Mouse (Mus musculus) frontal cortex, adult 2 months (tissue): Measurements from ENCODE around the gene Rbm28. TPM values are rescaled to one million over a fixed set of nuclear protein-coding genes. Genes with fewer than 3 reads are reported as not detected.

ENCODE experiments used
- DNase-seq, 2 experiments: peaks; one replicate each; pipeline ENCODE4 v3.0.0; 2022; ENCODE audit warnings: low spot score in 1 of 2; ENCODE audit errors: extremely low spot score in 1 of 2
- polyA plus RNA-seq: library from polyadenylated mRNA; depleted of rRNA; stranded (reverse); fragments of >200 nt; gene quantifications from 2 replicates; pipeline ENCODE4 v1.2.3, GENCODE M21; 2012

Gene Rbm28
- polyA plus RNA-seq, 1 experiment, result 57.3 TPM

DNA sequence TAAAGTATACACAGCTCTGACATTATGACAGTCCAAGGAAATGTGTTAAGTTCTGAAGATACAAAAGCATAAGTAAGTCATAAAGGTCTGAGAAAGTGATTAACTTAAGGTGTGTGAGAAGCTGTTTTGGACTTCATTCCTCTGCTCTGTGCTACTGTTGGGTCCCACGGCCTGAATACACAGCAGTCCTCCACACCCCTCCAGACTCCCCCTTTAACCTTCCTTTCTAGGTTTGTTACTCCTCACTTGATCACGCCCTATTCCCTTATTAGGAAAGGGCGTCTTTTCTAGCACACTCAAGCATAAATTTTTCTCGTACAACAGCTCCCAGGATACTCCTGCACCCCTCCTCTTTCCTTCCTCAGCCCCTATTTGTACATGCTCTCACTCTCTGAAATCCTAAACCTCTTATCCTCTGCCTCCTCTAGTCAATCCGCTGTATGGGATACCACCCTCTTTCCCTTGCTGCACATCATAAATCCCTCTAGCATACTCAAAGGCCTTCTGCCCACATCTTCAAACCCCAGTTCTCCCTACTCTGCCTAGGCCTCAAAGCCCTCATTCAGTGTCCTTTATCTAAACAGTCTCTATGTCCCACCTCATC lies 17.3 kb downstream of the Rbm28 start:
- no peak for DNase-seq

DNA sequence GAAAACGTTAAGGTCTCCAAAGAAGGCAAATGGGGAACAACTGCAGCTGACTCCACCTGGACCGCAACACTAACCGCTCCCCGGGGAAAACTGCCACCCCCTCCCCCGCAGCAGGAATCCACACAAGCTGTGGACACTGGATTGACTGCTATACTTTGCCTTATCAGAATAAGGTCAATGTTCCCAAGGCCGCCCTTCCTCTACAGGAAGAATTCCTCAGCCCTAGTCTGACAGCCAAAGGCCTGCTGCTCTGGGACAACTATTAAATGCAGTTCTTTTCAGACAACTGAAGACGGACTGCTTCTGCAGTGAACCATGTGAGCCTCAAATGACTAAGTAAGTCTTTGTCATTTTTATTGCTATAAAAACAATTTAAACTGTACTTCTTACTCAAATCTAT lies 18.2 kb downstream of the Rbm28 start:
- DNase-seq, result no peak

DNA sequence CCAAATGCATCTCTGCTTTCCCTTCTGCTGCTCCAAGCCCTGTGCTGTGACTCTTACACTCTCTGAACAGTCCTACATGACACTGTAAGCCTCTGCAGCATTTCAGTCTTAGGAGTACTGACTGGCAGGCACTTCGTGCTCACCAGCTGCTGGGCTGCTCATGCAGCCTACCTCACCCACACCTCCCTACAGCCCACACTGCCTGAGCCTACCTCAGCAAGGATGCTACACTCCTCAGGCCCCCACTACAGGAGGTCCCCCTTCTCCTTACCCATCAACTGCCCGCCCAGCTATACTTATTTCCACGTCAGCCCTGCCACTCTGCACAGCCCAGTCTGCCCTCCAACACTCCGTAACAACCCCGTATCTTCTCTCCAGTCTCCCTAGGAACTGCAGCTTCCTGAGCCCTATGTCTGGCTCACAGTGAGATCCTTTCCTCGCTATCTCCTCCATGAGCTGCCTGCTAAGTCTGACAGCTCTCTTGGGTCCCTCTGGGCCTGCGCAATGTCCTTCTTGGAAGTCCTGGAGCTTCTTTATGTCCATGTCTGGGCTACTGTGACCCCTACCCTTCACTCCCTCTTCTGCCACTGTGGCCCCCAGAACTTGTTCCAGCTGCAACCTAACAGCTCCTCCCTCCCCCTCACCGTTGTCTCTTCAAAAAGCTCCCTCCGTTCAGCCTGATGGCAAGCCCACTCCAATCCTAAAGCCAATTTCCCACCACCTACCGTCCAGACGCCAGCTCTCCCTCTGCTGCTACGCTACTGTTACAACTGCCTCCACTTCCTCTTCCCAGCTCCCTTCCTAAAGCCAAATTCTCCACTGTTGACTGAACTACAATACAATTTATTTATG lies 19.1 kb downstream of the Rbm28 start:
- peak in 1 of 2 experiments; percentile 46 for DNase-seq

DNA sequence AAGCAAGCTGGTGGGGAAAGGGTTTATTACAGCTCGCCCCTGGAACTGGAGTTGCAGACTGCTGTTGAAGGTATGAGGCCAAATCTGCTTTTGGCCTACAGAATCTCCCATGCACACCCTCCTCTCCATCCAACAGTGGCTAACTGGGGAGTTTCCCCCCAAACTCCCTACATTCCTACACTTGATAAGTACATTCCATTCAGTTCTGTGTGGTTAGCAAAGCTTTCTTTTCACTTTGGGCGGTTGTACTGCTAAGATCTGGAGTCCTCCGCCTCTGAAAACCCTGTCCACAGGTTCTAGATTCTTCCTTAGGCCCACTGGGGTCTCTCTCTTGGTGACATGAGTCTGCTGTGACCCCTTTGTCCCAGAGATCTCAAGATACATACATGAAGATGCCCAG lies 19.8 kb downstream of the Rbm28 start:
- DNase-seq, result no peak

DNA sequence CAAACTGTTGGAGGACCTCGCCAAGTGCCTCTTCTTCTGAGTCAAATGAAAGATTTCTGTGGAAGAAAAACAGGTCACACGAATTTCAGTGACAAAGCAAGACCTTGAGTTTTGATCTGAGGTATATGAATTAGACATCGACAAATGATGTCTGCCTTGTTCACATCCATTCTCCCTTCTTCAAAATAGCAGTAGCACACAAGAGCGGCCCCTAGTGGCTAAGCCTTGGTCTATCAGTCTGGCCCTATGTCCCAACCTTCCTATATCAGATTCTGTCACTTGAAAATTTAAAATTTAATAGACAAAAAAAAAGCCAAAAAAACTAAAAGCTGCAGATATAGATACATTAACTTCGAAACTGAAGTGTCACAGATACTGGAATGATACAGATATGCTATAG lies 21.2 kb downstream of the Rbm28 start:
- peak in 1 of 2 experiments; percentile 82 for DNase-seq

DNA sequence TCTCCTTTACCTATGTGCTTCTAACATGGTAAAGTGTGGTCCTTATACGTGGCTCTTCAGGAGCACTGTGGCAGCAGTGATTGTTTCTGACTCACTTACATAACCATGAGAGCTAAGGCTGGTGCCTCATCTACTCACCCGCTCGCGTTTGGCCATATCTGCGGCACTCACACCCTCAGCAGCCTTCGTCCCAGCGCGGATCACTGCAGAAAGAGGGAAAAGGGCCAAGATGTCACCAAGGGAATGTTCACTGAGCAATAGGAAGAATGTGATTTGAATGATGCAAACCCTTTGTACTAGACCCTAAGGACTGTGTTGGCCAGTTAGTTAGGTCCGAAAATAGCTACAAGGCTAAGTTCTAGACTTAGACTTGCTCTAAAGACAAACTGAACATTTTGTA lies 27.4 kb downstream of the Rbm28 start:
- no peak for DNase-seq

DNA sequence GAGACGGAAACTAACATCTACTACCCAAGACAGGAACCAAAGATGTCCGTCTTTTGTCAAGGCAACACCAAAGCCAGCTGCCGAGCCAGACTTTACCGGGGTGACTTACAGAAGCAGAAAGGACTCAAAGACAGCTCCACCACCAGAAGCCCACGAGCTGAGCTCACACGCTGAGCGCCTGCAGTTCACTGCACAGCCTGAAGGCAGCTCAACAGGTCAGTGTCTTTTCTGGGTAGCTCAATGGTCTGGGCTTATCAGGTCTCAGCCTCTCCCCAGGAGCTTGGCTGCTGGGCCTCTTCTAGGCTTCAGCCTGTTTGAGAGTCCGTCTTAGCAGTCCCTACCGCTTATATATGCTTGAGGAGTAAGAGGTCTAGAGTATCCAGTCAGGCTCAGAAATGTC lies 31.7 kb downstream of the Rbm28 start:
- DNase-seq, result no peak

DNA sequence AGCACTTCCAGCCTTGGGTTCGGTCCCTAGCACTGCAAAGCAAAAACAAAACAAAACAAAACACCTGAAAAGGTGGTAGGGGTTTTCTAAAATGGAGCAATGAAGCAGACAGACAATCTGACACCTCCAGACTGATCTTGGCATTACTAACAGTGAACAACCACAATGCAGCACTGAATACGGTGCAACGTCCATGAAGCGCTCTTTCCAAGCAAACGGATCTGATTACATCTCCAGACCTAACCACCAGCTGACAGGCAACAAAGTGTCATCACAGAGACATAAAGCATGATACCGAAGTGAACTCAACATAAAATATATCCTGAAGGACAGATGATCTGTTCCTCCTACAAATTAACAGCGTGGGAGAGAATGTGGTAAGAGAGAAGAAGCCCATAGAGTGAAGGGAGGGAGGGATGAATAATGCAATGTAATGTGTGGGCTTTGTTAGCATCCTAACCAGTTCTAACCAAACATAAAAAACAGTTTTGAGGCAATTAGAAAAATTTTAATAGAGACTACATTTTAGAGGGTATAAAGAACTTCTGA lies 37.9 kb downstream of the Rbm28 start:
- DNase-seq, result no peak

DNA sequence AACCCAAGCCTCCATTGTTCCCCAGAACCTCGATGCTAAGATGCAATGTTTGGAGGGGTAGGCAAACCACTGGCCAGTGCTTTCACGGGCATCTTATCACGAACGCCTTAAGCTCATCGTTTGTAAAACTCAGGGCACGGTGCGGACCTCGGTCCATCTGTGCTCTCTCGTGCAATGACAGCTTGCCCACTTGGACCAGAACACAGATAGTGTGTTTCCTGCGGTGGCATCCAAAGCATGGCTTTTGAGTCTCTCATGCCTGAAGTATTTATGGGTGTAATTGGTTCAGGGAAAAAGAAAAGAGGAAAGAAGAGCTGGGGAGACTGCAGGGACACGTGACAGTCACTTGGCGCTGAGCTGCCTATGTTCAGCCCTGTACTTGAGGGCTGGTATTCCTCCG lies 44.8 kb downstream of the Rbm28 start:
- no peak for DNase-seq

DNA sequence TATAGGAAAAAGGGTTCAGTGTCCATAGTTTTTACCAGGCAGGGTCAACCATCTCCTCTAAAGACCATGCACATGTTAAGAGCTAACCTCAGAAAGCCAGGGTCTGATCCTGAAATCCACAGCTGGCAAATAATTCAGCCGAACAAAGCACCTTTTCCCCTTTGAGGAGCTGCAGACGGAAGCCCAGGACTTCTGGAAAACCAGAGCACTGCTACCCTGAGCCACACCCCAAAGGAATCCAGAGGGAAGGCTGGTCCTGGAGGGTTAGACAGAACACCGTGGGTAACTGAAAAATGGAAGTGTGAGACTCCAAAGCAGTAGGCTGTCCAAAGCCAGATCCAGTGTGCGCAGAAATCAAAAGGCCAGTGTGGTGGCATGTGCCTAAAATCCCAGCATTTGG lies 45.8 kb downstream of the Rbm28 start:
- no peak for DNase-seq

DNA sequence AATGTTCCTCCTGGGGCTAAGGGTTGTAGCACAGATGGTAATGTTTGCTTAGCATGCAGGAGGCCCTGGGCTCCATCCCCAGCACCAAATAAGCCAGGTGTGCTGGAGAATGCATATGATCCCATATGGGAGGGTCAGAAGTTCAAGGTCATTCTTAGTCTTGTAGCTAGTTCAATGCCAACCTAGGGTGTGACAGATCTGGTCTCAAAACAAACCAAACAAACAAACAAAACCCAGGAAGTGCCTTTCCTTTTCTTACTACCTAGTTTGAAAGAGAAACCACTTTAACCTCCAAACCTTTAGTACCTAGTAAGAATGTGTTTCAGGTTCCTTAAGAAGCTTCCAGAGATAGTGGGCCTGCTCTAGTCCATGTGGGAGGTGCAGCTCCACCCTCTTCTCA lies 46.6 kb downstream of the Rbm28 start:
- DNase-seq, result no peak

DNA sequence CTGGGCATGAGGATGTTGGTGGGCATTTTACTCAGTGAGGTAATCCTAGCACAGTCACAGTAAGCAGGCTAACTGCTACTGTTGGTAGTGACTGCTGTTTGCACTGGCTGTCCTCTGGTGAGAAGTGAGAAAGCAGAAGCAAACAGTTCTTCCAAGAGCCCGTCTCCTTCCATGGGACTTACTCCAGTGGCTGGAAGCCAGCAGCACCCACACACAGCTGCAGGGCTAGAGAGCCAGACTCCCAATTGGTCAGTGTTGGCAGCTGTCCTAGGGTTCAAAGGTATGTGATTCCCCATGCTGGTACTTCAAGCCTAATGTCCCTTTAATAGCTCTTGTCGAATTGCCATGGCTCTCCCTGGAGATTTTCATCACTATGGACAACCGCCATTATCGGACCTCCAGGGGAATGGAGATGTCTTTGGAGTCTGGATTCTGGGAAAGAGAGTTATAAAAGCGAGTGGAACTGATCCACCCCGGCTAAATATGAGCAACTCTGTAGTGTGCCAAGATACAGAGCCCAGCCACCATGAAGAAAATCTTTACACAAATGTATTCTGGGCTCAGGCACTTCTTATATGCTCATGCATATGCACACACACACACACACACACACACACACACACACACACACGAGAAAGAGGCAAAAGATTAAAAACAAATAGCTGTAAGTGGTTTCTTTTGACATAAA lies 47.2 kb downstream of the Rbm28 start:
- peak; percentile 48 to 58 for DNase-seq

DNA sequence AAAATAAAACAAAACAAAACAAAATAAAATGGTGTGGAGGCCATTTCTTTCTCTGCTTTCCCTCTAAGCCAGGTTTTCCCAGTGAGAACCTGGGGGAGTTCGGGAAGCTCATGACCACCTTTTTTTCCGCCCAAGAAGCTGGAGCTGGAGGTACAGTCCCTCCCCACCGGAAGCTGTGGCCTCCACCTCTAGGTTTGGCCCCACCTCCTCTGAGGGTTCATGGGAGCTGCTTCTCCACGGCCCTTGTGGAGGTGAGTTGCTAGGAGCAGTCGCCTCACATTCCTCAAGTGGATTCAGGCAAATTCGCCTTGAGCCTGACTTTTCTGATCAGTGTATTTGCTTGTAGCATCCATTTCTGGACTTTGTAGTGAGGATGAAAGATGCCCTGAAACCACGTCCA lies 49.0 kb downstream of the Rbm28 start:
- DNase-seq, result no peak

DNA sequence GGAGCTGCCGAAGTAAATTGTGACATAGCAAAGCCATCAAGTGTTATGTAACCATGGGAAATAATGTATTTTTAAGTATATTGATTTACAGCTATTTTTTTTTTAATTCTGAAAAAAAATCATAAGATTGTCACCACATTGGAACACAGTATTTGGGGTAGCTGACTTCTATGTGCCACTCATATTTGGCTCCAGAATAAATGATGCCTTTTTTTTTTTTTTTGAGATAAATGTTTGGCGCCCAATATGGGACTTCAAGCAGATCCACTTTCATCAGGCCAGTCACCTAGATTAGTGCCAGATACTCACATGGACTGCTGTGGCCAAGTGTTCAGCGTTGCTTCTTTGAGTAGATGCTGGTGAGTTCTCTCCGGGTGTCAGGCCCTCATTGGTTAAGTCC lies 53.3 kb downstream of the Rbm28 start:
- no peak for DNase-seq

DNA sequence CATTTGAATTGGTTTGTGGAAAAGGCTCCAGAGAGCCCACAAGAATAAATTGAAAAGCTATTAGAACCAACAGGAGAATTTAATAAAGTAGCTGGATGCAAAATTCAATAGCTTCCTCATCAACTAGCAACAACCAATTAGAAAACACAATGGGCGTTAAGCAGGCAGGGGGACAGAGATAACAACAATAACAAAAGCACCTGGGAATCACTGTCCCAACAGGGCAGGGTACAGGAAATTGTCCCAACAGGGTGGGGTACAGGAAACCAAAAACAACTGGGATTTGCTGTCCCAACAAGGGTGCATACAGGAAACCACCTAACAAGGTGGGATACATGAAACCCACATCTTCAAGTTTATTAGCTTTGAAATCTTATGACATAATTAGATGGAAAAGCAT lies 56.4 kb downstream of the Rbm28 start:
- DNase-seq, result no peak

DNA sequence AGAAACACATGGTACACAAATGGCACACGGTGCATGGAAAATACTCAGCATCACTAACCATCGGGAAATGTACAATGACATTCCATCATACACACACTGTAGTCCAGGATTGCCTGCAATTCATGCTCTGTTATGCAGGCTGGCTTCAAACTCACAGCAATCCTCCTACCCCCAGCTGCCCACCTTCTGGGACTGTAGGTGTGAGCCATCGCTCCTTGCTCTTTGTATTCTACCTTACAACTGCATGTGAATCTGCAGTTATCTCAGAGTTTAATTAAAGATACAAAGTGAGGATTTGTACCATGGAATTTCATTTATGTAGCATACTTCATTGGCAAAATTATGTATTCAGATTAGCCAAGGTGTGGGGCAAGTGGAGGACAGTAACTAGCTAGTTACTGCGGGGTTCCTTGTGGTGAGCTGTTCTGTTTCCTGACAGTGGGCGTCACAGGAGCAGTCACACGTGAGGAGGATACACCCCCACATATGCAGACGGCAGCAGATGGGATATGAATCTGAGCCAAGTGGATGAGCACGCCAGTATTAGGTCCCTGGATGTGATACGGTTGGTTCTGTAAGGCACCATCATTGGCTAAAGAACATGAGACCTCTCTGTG lies 63.5 kb downstream of the Rbm28 start:
- DNase-seq, result peak in 1 of 2 experiments; percentile 65

DNA sequence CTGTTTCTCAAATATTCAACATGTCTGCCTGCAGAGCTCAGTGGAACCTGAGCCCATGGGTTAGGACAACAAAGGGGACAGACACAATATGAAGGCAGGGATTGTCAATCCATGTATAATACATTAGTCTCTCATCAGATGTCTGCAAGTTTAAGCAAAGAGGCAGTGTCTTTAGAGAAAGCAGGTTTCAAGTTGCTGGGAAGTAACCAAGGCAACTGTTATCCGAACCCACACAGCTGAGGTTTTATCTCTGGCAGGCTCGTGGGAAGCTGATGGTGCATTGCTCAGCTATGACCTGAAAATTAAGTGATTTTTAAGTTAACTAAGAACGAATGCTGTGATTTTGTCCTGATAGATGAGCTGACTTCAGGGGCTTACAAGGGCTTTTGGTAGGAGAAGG lies 64.4 kb downstream of the Rbm28 start:
- peak in 1 of 2 experiments; percentile 64 for DNase-seq

DNA sequence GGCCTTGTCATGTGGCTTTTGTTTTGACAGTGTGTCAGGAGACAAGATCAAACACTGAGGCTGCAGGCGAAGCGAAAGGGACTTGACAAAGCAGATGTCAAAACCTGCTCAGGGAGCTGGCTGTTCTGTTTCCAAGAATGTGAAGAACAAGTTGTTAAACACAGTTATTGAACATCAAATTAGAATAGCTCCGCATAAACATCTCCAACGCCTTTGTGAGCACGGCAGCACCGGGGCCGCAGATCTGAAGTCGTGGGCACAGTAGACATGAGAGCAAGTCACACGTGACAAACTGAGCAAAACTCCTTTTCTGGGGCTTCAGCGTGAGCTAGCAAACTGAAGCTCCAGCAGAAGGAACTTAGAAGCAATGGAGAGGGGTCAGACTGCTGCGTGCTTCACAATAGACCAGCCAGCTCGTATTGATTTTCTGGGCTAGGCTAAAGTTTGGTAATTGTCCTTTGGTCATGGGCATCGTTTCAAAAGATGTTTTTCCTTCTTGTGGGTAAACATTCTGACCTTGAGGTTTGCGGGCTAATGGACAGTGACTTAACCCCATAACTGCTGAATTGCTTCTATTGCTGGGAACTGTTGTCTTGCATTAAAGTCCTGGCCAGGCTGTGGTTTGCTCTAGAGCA lies 65.2 kb downstream of the Rbm28 start:
- peak; percentile 41 to 55 for DNase-seq

DNA sequence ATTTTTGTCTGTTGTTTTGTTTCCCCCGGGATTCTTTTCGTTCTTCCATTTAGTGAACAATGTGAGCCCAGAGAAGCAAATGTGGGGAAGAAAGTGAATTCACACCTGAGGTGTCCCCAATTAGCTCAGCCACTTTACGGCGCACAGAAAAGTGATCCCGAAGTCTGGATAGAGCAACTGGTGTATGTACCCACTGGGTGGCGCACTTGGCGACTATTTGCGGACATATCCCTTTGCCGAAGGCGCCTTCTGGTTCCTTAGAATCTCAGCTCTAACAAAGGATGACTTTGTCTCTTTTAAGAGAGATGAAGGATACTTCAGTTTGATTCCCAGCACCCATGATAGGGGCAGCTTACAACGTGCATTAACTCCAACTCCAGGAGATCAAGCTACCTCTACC lies 71.9 kb downstream of the Rbm28 start:
- peak in 1 of 2 experiments; percentile 40 for DNase-seq

DNA sequence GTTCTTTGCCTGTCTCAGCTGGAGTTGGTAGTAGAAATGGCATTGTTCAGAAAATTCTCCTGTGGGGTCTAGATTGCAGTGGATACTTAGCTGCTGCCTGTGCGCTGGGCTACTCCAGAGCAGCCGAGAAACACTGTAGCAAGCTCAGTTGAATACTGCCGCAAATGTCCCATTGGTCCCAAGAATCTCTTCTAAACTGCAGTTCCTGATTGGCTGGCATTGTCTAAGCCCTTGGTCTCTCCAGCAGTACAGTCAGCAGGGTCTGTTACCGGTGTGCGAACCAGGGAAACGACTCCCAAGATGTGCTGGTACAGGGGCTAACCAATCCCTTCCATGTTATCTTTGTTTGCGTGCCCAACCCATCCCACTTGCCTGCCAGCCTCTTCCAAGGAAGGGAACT lies 72.6 kb downstream of the Rbm28 start:
- DNase-seq, result no peak
